Mouse (Mus musculus): Measurements from ENCODE around the gene Tnfrsf18. TPM values are rescaled to one million over a fixed set of nuclear protein-coding genes. Genes with fewer than 3 reads are reported as not detected.

The Tnfrsf18 gene
- 2.3 and 2.5 TPM in 2 replicates for polyA plus RNA-seq (2015; fragmentation: Nextera tagmentation; extraction: Ambion mirVana)

DNA sequence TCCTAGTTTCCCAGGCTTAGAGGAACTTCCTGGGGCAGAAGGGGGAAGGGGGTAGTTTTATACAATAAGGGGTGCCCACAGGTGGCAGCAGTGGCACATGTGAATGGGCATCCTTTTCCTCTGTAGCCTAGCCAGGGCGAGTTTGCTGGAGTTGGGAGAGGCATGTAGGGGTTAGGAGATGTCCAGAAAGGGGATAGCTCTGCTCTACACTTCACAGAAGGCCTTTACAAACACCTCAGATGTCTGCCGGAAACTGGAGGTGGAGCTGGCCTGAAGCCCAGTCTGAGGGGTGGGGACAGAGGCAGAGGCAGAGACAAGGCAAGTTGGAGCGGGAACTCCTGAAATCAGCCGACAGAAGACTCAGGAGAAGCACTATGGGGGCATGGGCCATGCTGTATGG, at the start of gene Tnfrsf18:
Gene Tnfrsf18 (plus strand): TSS at position 152 of the 400 bp plus-strand sequence.
- H3K36me3 ChIP-seq, result no peaks in the 10 kb centered on the region
- no peaks in the 10 kb centered on the region for H3K27me3 ChIP-seq (replicated peaks)
- H3K4me1 ChIP-seq, result peaks cover 23% of the 10 kb centered on the region
- no peak within 1 kb of the TSS for H3K4me3 ChIP-seq (replicated peaks)
- no peaks in the 10 kb centered on the region for H3K9me3 ChIP-seq
- peak; percentile 44; the same call in 1 of the 2 replicates for ATAC-seq (ENCODE audit: insufficient read depth, low FRiP score, low read depth)
- WGBS, result 24% methylated on average over 4 of the region's 4 CpGs
- H3K9ac ChIP-seq, result no peak within 1 kb of the TSS
- no peak within 1 kb of the TSS; the same call in 1 of the 2 replicates for H3K27ac ChIP-seq
- no peak within 1 kb of the TSS for H3K4me2 ChIP-seq

- no peak overlapping the region for H3K9ac ChIP-seq
- H3K4me1 ChIP-seq, result no peaks in the 10 kb centered on the region
- H3K4me3 ChIP-seq (replicated peaks), result no peak overlapping the region
- H3K9me3 ChIP-seq, result no peaks in the 10 kb centered on the region
- WGBS, result 73% methylated on average over 12 of the region's 12 CpGs
- no peak overlapping the region for H3K4me2 ChIP-seq
- no peaks in the 10 kb centered on the region for H3K27me3 ChIP-seq (replicated peaks)
- H3K36me3 ChIP-seq, result no peaks in the 10 kb centered on the region
- H3K27ac ChIP-seq, result no peak overlapping the region
- ATAC-seq (ENCODE audit: insufficient read depth, low FRiP score, low read depth), result no peak
Observed at GRCm38 (mm10) chr4:155981436-155982082, 44.4 kb upstream of the Tnfrsf18 start.

- H3K36me3 ChIP-seq, result no peaks in the 10 kb centered on the region
- no peak overlapping the region for H3K9ac ChIP-seq
- H3K27me3 ChIP-seq (replicated peaks), result no peaks in the 10 kb centered on the region
- no peak overlapping the region for H3K4me3 ChIP-seq (replicated peaks)
- H3K4me1 ChIP-seq, result no peaks in the 10 kb centered on the region
- no peaks in the 10 kb centered on the region for H3K9me3 ChIP-seq
- WGBS, result 24% methylated on average over 2 of the region's 2 CpGs
- no peak overlapping the region for H3K27ac ChIP-seq
- ATAC-seq (ENCODE audit: insufficient read depth, low FRiP score, low read depth), result no peak
- H3K4me2 ChIP-seq, result no peak overlapping the region
Observed at GRCm38 (mm10) chr4:155983788-155984187, 42.2 kb upstream of the Tnfrsf18 start.

DNA sequence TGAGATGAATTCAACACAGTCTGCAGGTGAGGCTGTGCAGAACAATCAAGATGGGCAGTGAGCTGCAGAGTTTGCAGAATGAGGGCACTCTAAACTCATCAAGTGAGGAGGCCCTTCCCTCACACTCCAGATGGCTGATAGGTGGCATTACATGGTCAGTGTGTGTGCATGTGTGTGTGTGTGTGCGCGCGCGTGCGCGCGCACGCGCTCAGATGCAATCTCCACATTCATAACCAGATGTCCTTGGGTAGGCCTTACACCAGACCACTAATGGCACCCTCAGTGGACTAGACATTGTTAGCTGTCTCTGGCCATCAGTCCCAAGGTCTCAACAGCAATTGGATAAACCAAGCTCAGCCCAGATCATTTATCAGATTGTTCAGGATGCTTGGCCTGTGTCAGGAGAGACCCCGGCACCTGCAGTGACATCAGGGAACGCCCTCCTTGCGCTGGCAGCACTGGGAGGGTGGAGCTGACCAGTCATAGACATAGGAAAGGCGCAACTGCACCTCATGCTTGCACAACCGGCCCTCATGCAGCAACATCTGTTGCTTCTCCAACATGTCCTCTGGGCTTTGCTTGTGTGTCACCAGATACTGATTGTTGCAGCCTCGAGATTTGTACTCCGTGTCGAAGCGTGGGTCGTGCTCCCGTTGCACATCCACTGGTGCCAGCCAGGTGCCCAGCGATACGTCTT, 34.6 kb upstream of the Tnfrsf18 start:
- ATAC-seq (ENCODE audit: insufficient read depth, low FRiP score, low read depth), result no peak
- Histone ChIP-seq H3K27ac (peak overlapping the region; percentile 97), H3K4me3 (replicated peaks) (peak overlapping the region; percentile 69), H3K4me2 (peak overlapping the region; percentile 99), H3K9ac (peak overlapping the region; percentile 74; the same call in 1 of the 2 replicates), H3K4me1 (peaks cover 18% of the 10 kb centered on the region), H3K9me3 (no peaks in the 10 kb centered on the region), H3K27me3 (replicated peaks) (no peaks in the 10 kb centered on the region), H3K36me3 (peaks cover 6% of the 10 kb centered on the region; the same call in 1 of the 2 replicates)
- WGBS, result 80% methylated on average over 22 of the region's 22 CpGs

GRCm38 (mm10) chr4:155991908-155992230, 34.1 kb upstream of the Tnfrsf18 start:
- no peak for ATAC-seq (ENCODE audit: insufficient read depth, low FRiP score, low read depth)
- Histone ChIP-seq H3K9ac (peak overlapping the region; percentile 74), H3K4me1 (peaks cover 18% of the 10 kb centered on the region), H3K9me3 (no peaks in the 10 kb centered on the region), H3K36me3 (peaks cover 6% of the 10 kb centered on the region; the same call in 1 of the 2 replicates), H3K4me3 (replicated peaks) (peak overlapping the region; percentile 69), H3K27me3 (replicated peaks) (no peaks in the 10 kb centered on the region), H3K4me2 (peak overlapping the region; percentile 99), H3K27ac (peak overlapping the region; percentile 97)
- WGBS, result 24% methylated on average over 37 of the region's 37 CpGs

GRCm38 (mm10) chr4:155992241-155992905, 33.6 kb upstream of the Tnfrsf18 start, which contains the start of the genes B3galt6 and Sdf4:
Gene B3galt6, minus strand, starts transcription at chr4:155992649.
Gene Sdf4, plus strand, starts transcription at chr4:155992872.
- H3K36me3 ChIP-seq, result peaks cover 6% of the 10 kb centered on the region; the same call in 1 of the 2 replicates
- WGBS, result under 1% methylated on average over 99 of the region's 99 CpGs
- peak; percentile 83 for ATAC-seq (ENCODE audit: insufficient read depth, low FRiP score, low read depth)

DNA sequence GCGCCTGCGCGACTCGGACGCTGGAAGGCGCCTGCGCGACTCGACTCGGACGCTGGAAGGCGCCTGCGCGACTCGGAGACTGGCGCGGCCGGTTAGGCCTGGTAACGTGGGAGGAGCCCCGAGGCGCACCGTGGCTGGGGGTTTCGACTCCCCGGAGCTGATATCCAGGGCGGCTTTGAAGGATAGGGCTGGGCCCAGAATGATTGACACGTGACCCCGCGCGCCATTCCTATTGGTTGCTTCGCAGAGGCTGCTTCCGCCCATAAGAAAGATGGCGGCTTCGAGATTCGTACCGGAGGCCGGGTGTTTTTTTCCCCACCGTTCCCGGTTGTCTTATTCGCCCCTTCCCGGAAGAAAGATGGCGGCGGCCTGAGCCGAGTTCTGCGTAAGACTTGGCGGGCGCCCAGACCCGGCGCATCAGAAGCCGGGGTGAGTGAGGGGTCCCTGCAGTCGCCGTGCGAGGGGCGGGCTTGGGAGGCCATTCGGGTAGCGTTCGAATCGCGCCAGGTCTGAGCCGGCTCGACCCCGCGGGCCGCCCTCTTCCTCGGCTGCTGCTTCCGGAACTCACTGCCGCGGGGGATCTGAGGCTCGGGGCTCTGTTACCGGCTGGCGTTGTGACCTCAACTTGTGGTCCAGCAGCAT, 32.9 kb upstream of the Tnfrsf18 start:
- peak overlapping the region; percentile 65 for H3K4me2 ChIP-seq
- no peaks in the 10 kb centered on the region for H3K27me3 ChIP-seq (replicated peaks)
- H3K9me3 ChIP-seq, result no peaks in the 10 kb centered on the region
- ATAC-seq (ENCODE audit: insufficient read depth, low FRiP score, low read depth), result peak; percentile 87
- peaks cover 18% of the 10 kb centered on the region for H3K4me1 ChIP-seq
- H3K4me3 ChIP-seq (replicated peaks), result peak overlapping the region; percentile 69
- peaks cover 6% of the 10 kb centered on the region; the same call in 1 of the 2 replicates for H3K36me3 ChIP-seq
- under 1% methylated on average over 70 of the region's 70 CpGs for WGBS
- peak overlapping the region; percentile 67 for H3K9ac ChIP-seq
- peak overlapping the region; percentile 96 for H3K27ac ChIP-seq

More at GRCm38 (mm10) chr4:155992241-155992905, 33.6 kb upstream of the Tnfrsf18 start, which contains the start of the genes B3galt6 and Sdf4:
- H3K9me3 ChIP-seq, result no peaks in the 10 kb centered on the region
- peaks cover 18% of the 10 kb centered on the region for H3K4me1 ChIP-seq
- no peaks in the 10 kb centered on the region for H3K27me3 ChIP-seq (replicated peaks)
- H3K4me2 ChIP-seq, result peak within 1 kb of the TSS; percentile 99
- peak within 1 kb of the TSS; percentile 74 for H3K9ac ChIP-seq
- peak within 1 kb of the TSS; percentile 97 for H3K27ac ChIP-seq
- H3K4me3 ChIP-seq (replicated peaks), result peak within 1 kb of the TSS; percentile 69

GRCm38 (mm10) chr4:155993606-155994005, 32.4 kb upstream of the Tnfrsf18 start:
- H3K9me3 ChIP-seq, result no peaks in the 10 kb centered on the region
- peak overlapping the region; percentile 96 for H3K27ac ChIP-seq
- peaks cover 18% of the 10 kb centered on the region for H3K4me1 ChIP-seq
- WGBS, result 4% methylated on average over 15 of the region's 15 CpGs
- H3K9ac ChIP-seq, result peak overlapping the region; percentile 67
- ATAC-seq (ENCODE audit: insufficient read depth, low FRiP score, low read depth), result no peak
- H3K27me3 ChIP-seq (replicated peaks), result no peaks in the 10 kb centered on the region
- peaks cover 6% of the 10 kb centered on the region; the same call in 1 of the 2 replicates for H3K36me3 ChIP-seq
- peak overlapping the region; percentile 65 for H3K4me2 ChIP-seq
- H3K4me3 ChIP-seq (replicated peaks), result peak overlapping the region; percentile 69

DNA sequence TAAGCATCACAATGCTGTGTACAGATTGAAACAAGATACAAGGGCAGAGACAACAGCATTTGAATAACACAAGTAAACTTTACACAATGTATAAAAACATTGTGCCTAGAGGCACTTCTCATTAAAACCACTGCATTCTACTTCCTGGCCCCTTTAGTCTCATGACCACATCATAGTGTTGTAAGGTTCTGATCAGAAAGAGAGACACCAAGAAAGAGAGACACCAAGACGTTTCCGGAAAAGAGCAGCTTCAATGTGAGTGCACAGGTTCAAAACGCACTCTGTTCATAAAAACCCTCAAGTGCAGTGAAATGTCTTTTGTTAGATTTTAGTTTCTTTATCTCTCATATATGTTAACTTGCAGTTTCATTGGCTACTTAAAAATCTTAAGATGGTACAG, 21.9 kb upstream of the Tnfrsf18 start:
- Histone ChIP-seq H3K27ac (no peak overlapping the region), H3K27me3 (replicated peaks) (no peaks in the 10 kb centered on the region), H3K36me3 (peaks cover 70% of the 10 kb centered on the region), H3K4me2 (no peak overlapping the region), H3K9ac (no peak overlapping the region), H3K9me3 (no peaks in the 10 kb centered on the region), H3K4me1 (no peaks in the 10 kb centered on the region), H3K4me3 (replicated peaks) (no peak overlapping the region)
- WGBS, result 92% methylated on average over 3 of the region's 3 CpGs
- ATAC-seq (ENCODE audit: insufficient read depth, low FRiP score, low read depth), result no peak

DNA sequence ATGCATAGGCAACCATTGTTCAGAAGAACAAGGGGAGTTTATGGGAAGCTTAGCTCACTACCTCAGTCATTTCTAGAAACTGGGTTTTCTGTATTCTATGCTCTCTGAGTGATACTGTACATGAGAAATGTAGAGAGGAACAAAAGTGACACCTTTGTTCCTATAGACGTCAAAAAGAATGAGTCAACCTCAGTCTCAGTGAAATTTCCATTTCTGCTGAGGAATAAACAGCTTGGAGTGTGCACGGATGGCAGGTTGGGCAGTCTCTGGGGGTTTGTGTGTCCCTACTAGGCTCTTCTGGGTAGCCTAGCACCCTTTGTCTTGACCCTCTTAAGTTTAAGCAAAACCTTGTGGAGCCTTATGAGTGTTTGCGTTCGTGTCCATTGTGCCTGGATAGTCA, 17.6 kb upstream of the Tnfrsf18 start:
- no peak for ATAC-seq (ENCODE audit: insufficient read depth, low FRiP score, low read depth)
- no peaks in the 10 kb centered on the region for H3K27me3 ChIP-seq (replicated peaks)
- no peak overlapping the region for H3K9ac ChIP-seq
- no peak overlapping the region for H3K4me3 ChIP-seq (replicated peaks)
- no peak overlapping the region for H3K27ac ChIP-seq
- H3K36me3 ChIP-seq, result peaks cover 64% of the 10 kb centered on the region
- H3K4me2 ChIP-seq, result no peak overlapping the region
- 94% methylated on average over 4 of the region's 4 CpGs for WGBS
- no peaks in the 10 kb centered on the region for H3K9me3 ChIP-seq
- H3K4me1 ChIP-seq, result no peaks in the 10 kb centered on the region

DNA sequence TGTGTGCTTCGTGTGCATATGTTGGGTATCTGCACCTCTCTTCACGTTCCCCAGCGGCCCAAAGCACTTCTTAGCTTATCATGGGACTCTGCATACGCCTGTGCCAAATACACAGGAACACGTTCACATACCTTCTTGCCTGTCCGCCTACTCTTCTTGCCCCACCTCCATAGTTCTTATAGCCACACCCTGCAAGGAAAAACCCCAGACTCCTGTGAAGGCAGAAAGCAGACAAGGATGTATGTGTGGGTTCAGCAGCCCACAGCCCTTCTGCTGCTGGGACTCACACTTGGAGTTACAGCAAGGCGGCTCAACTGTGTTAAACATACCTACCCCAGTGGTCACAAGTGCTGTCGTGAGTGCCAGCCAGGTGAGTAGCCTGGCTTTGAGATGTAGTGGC, 12.3 kb upstream of the Tnfrsf18 start, which contains the start of gene Tnfrsf4:
Gene Tnfrsf4 (plus strand): TSS at position 207 of the 400 bp plus-strand sequence.
- Histone ChIP-seq H3K9ac (no peak within 1 kb of the TSS), H3K27me3 (replicated peaks) (no peaks in the 10 kb centered on the region), H3K4me1 (no peaks in the 10 kb centered on the region), H3K4me2 (no peak within 1 kb of the TSS), H3K36me3 (peaks cover 27% of the 10 kb centered on the region), H3K27ac (no peak within 1 kb of the TSS), H3K4me3 (replicated peaks) (no peak within 1 kb of the TSS), H3K9me3 (no peaks in the 10 kb centered on the region)
- no peak for ATAC-seq (ENCODE audit: insufficient read depth, low FRiP score, low read depth)
- WGBS, result 76% methylated on average over 8 of the region's 8 CpGs
